Mouse (Mus musculus) brain, embryonic 14.5 days (tissue): Measurements from ENCODE around the gene Plce1.

Source experiments
- CTCF ChIP-seq: fragments of 200-500 bp; IDR thresholded peaks from 2 replicates; pipeline ENCODE4 v1.5.1; 2012; ENCODE audit warnings: inconsistent platforms, mild to moderate bottlenecking, moderate library complexity, borderline replicate concordance; ENCODE audit not compliant: insufficient read depth, insufficient read length; ENCODE audit errors: extremely low read depth
- POLR2A ChIP-seq: fragments of 200-500 bp; IDR thresholded peaks from 2 replicates; pipeline ENCODE4 v1.6.1; 2012; ENCODE audit warnings: mild to moderate bottlenecking, inconsistent platforms, borderline replicate concordance; ENCODE audit not compliant: poor library complexity, insufficient read depth, insufficient read length, severe bottlenecking; ENCODE audit errors: extremely low read depth

GRCm38 (mm10) chr19:38621546-38621945 is 140.6 kb downstream of the Plce1 start:
- TF ChIP-seq POLR2A (no peak), CTCF (no peak)
